Mouse (Mus musculus) left cerebral cortex, postnatal 36 days (tissue): ENCODE measurements at regions not wholly inside any gene's neighbourhood (a gene's known extent, or its start where the extent isn't known, plus 50 kb on each side); places are given as distances from the start of the nearest gene placed in this dataset.
A peak's percentile ranks its signal among the peaks of the same experiment; 100 is the strongest.

ENCODE experiments used
- DNase-seq, 2 experiments: peaks; one replicate each; pipeline ENCODE4 v3.0.0; 2021 to 2022; ENCODE audit warnings: low spot score in 2 of 2, mixed read lengths in 1 of 2
- intact Hi-C: fragments of 180-260 bp; cut with DNase I; formaldehyde crosslinking; loops from one replicate; pipeline ENCODE4 v1.15.1; 2025

GRCm38 (mm10) chr3:33902431-33902830 lies 58.3 kb upstream of the Ccdc39 start:
- no peak for DNase-seq
- intact Hi-C loops: no loop called here

DNA sequence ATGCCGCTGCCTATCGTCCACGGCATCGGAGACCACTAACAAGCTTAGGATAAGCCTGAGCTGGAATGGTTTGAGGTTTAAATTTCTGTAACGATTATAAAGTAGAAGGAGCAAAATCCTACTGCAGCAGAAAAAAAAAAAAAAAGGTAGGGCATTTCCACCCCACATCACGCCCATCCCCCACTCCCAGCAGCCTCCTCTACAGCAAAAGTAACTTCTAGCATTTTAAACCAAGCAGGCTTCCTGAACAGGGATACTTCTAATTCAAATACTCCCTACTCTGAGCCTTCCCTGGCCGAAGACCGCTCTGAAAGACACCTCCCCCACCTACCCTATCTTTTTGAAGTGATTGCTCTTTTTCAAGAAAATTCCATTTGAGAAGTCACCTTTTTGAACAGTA lies 59.2 kb upstream of the Ccdc39 start:
- intact Hi-C loops: no loop called here
- DNase-seq: no peak

DNA sequence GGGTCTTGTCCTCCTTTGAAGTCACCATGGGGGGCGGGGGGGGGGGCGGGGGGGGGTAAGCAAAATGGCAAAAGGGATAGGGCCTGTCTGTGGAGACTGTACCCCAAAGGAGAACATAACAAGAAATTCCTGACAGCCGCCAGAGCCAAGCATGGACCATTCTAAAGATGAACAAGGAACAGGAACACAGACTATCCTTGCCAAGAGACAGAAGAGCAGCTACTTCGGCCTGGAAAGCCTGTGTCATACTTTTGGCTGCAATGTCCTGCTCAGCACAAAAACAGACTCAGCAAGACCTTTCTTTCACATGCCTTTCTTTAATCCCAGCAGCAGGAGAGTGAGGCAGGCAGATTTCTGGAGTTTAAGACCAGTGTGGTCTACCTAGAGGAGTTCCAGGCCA lies 59.7 kb upstream of the Ccdc39 start:
- intact Hi-C loops: no loop called here
- DNase-seq: no peak

- DNase-seq: peak in 1 of 2 experiments; percentile 4
- intact Hi-C loops: no loop called here
These were observed 61.0 kb upstream of the Ccdc39 start for GRCm38 (mm10) chr3:33904854-33905678.

DNA sequence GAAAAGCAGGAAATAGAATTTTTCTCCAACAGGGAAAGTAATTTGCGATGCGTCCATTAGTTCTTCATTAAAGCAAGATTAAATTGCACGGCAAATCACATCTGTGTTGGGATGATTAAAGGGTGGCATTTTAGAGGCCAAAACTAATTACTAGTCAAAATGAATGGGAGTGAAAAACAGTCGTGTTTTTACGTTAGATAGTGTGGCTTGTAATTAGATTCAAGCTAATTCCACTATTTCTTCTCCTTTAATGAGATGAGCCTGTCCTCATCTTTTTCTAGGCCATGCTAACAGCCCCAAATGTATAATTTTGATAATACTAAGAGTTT lies 61.5 kb upstream of the Ccdc39 start:
- no peak for DNase-seq
- intact Hi-C loops: no loop called here

DNA sequence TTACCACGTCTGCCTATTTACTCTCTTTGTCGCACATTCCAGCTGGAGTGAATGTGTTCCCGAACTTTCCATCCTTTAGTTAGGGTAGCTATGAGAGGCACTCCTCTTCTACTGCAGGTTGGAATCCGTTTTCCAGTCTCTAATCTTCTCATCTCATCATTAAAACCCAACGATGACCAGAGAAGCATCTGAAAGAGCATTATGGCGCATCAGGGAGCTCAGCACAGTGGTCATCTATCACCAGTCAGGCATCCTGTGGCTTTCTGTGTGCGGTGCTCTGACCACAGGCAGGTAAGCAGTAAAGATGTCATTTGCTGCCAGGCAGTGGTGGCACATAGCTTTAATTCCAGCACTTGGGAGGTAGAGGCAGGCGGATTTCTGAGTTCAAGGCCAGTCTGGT lies 63.0 kb upstream of the Ccdc39 start:
- intact Hi-C loops: no loop called here
- no peak for DNase-seq

GRCm38 (mm10) chr3:33911559-33911958 lies 67.4 kb upstream of the Ccdc39 start:
- DNase-seq: no peak
- intact Hi-C loops: no loop called here

- intact Hi-C loops: no loop called here
- DNase-seq: no peak
These were observed 69.4 kb upstream of the Ccdc39 start for GRCm38 (mm10) chr3:33913470-33913869.

DNA sequence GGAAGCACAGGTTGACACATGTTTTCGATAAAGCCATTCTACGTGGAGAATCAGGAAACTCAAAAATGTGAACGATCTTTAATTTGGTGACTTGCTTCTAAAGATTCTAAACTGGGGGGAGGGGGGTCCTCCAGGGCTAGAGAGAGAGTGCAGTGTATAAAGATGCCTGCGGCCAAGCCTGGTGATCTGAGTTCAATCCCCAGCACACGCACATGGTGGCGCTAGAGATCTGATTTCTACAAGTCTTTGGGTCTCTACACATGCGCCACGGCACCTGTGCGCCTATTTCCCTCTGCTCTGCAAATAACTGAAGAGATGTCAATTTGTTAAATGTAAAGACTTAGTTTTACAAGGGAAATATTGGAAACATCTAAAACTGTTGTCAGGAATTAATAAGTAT lies 70.3 kb upstream of the Ccdc39 start:
- intact Hi-C loops: no loop called here
- no peak for DNase-seq

DNA sequence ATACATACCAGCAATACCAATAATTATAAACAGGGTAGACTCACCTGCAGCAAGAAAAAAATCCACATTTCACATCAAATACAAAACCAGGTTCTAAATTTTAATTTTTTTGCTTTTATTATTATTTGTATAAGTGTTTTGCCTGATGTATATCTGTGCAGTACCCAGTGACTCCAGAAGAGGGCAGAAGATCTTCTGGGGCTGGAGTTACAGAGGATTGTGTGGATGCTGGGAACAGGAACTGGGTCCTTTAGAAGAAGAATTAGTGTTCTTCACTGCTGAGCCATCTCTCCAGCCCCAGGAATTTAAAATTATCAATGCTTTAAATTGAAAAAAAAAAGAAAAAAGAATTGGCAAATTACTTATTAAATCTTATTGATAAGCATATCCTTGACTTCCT lies 71.7 kb upstream of the Ccdc39 start:
- intact Hi-C loops: no loop called here

DNA sequence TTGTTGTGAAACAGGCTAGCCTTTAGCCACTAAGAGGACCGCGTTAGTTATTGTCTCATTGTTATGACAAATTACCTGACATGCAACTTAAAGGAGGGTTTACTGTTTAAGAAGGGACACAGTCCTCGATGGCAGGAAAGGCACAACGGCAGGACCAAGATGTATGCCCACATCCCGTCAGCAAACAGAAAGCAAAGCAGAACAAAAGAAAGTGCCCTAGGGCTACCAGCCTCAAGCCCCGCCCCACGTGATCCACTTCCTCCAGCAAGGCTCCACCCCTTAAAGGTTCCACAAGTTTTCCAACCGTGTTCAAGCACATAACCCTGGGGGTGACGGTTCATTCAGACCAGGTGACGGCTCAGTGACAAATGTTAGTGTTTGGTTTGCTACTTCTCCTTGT lies 72.2 kb upstream of the Ccdc39 start:
- no peak for DNase-seq
- intact Hi-C loops: no loop called here

More for the DNA sequence above, 71.7 kb upstream of the Ccdc39 start:
- no peak for DNase-seq

- intact Hi-C loops: no loop called here
These were observed 72.7 kb upstream of the Ccdc39 start for GRCm38 (mm10) chr3:33916818-33917217.

DNA sequence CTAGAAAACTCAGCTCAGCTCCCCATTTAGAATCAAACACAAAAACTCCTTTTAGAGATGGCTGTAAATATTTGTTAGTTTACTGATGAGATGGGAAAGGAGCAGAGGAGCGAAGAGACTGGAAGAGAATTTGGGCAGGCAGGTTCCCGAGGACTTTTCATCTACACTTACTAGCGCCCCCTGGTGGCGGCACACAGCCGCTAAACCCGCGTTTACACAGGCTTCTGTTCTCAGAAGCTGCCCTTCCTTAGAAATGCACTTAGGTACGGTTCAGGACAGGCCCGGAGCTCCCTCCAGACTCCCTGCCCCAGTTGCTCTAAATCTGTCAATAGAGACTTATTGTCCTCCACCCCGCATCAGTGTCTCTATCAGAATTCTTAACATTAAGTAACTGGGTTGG lies 74.7 kb upstream of the Ccdc39 start:
- DNase-seq: peak; percentile 61 to 72
- intact Hi-C loops: loop anchor here (1.0 to 2.0 kb wide), 2 partner anchors 66 to 94 kb away; no protein-coding TSS in a partner anchor

More at GRCm38 (mm10) chr3:33916818-33917217, 72.7 kb upstream of the Ccdc39 start:
- DNase-seq: no peak

- DNase-seq: no peak
- intact Hi-C loops: no loop called here
These were observed 81.0 kb upstream of the Ccdc39 start for GRCm38 (mm10) chr3:33925072-33925471.

- DNase-seq: no peak
- intact Hi-C loops: loop anchor here (10.0 kb wide), 2 partner anchors 130 to 690 kb away; partner anchors contain the start of gene Dnajc19
These were observed 64.7 kb upstream of the Fxr1 start for GRCm38 (mm10) chr3:33955064-33955463.

DNA sequence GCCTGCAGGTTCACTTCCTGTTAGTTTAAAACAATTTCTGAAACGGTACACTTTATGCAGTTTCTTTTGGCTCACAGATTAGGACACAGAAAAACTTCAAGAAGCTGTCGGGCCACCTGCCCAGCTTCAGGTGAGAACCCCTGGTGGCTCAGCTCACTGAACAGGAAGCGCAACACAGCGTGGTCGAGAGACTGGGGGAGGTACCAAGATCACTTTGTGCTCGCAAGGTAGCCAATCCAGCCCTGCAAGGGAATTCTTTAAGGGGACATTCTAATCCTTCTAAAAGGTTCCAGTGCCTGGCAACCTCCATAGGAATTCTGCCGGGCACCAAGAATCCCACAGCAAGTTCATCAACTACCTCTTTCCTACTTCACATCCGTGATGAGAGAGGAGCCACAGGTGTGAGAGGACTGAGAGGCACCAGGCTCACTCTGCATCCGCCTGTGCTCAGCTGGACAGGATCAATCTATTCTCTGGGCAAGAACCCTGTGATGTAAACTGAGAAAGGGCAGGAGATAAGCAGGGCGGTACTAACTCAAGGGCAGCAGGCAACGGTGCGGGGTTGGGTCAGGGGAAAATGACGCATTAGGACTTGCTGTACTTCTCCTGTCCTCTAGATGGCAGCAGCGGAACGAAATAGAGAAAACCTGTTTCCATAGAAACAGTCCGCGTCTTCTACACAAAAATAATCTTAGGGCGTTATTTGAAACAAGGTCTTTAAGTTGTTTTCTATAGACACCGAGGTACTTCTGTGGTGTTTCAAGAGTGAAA lies 63.7 kb upstream of the Fxr1 start:
- peak; percentile 40 to 70 for DNase-seq
- intact Hi-C loops: loop anchor here (10.0 kb wide), 2 partner anchors 129 to 689 kb away; partner anchors contain the start of gene Dnajc19

DNA sequence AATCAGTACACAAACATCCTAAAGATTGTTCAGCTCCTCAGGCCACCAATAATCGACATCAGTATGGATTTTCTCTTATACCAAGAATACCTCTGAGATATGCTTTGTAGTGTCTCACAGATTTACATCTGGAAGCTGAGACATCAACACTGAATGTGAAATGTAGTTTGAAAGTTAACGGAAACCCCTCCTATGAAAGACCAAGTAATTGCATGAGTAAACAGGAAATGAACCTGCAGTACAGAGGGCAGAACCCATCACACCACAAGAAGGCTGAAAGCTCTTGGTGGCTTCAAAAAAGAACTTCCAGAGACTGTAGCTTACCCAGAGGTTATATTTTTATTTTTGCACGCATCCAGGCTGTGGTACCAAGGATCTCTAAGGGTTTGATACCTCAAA lies 63.1 kb upstream of the Fxr1 start:
- intact Hi-C loops: loop anchor here (10.0 kb wide), 2 partner anchors 128 to 688 kb away; partner anchors contain the start of gene Dnajc19
- DNase-seq: no peak

DNA sequence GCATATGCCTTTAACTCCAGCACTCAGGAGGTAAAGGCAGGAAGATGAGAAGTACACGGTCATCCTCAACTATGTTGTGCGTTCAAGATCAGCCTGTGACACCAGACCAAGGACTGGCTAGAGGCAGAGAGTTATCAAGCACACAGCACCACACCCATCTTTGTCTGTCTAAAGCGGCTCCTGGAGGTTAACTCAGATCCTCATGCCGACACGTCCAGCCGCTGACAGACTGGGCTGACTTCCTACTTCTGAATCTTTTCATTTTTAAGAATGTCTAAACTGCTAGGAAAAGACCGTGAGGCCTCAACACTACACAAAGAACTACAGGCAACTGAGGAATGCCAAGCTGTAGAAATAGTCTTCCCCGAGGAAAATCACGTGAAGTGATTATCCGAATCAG lies 62.1 kb upstream of the Fxr1 start:
- no peak for DNase-seq
- intact Hi-C loops: loop anchor here (10.0 kb wide), 2 partner anchors 127 to 687 kb away; partner anchors contain the start of gene Dnajc19

DNA sequence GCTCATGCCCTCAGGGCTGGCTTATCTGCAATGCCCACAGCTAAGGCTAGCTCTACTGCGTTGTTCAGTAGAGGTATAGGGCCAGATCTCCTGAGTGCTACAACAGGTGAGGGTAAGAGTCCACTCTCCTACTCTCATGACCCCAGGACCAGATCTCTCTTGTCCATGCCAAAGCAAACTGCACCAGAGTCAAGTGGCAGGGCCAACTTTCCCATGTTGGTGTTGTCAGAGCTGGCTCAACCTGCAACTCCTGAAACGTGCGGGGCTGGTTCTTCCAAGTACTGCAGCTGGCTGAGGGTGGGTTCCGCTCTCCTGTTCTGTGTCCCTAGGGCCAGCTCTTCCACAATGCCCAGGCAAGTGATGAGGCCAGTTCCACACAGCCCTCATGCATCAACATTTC lies 61.5 kb upstream of the Fxr1 start:
- intact Hi-C loops: loop anchor here (10.0 kb wide), 2 partner anchors 127 to 687 kb away; partner anchors contain the start of gene Dnajc19
- no peak for DNase-seq

DNA sequence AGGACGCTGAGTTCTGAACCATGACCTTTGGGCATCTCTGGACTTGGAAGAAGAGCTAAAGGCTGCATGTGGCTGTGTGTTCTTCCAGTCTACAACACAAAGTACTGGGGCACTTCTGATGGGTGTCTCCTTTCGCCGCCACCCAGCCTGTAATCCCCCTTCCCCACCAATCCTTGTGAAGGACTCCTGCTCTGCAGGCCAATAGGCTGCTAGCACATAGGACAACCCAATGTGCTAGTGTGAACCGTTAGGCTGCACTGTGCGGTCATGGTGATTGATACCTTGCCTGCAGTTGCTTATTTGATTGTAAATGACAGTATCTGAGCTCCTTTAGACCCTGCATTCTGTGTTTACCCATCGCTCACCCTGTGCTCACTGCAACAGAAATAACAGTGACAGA lies 59.5 kb upstream of the Fxr1 start:
- DNase-seq: no peak
- intact Hi-C loops: loop anchor here (5.0 kb wide), 1 partner anchor 237 kb away; no protein-coding TSS in a partner anchor

GRCm38 (mm10) chr3:33962938-33963337 lies 56.8 kb upstream of the Fxr1 start:
- intact Hi-C loops: loop anchor here (5.0 kb wide), 1 partner anchor 234 kb away; no protein-coding TSS in a partner anchor
- DNase-seq: no peak
